Mouse (Mus musculus): ENCODE data around the gene Cdh4. TPM values are rescaled to one million over a fixed set of nuclear protein-coding genes. Genes with fewer than 3 reads are reported as not detected.
A peak's percentile ranks its signal among the peaks of the same experiment; 100 is the strongest.

Cdh4 gene
- total RNA-seq, 2 experiments from 2014 or later: 1.1 TPM

DNA sequence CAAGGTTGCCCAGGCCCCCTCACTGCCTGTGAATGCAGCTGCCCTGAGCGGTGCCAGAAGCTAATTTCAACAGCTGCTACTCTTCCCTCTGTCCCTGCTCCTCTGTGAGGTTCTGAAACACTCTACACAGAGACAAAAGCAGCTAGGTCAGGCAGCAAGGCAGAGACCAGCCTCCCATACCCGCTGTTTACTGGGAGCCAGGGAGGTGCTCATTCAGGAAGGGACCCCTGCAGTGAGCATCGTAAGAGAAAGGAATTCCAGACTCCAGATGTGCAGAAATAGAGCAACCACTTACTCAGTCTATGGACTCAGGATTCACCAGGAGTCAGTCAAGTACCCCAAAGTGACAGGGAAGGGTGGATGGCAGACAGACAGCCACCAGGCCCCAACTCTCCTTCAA, 278.1 kb downstream of the Cdh4 start:
- intact Hi-C loops (cut with DNase I): no loop called here
- DNase-seq: no peak

- intact Hi-C loops (cut with DNase I): no loop called here
- DNase-seq: no peak
These were observed 279.6 kb downstream of the Cdh4 start for GRCm38 (mm10) chr2:179721534-179722516.

DNA sequence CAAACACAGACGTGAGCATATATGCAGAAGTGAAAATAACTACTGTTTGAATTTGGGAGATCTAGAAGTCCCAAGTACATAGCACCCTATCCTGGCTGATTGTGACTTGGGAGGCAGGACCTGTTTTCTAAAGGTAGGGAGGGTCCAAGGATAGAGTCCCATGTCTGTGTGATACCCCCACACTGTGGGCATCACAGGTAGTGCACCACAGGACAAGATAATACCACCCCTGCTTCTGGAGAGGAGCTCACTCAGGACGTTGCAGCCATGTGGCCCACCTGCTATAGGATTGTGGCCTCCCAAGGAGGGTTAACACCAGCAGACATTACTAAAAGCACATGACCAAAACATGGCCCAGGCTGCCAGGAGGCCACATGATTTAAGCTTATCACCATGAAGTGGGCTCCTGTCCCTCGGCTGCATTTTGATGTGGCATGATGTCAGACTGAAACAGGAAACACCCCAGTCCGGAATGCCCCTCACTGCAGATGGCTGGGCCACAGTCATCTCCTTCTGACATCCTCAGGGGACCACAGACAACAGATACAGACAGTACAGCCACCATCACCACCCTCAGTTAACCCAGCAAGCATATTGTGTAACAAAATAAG, 280.6 kb downstream of the Cdh4 start:
- intact Hi-C loops (cut with DNase I): no loop called here
- DNase-seq: no peak

DNA sequence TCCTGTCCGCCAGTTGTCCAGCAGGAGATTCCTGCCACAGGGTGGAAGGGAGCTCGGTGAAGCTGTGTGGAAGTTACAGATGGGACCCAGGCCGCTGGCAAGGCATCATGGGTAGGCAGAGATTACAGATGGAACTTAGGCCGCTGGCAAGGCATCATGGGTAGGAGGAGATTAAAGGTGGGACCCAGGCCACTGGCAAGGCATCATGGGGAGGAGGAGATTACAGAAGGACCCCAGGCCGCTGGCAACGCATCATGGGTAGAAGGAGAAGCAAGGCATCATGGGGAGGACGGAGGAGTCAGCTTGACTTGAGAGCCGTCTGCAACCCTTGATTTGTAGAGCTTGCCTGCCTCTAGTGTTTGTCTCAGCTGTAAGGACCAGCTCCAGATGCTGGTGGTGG, 281.2 kb downstream of the Cdh4 start:
- intact Hi-C loops (cut with DNase I): no loop called here
- no peak for DNase-seq

GRCm38 (mm10) chr2:179729002-179729401, 286.8 kb downstream of the Cdh4 start:
- DNase-seq: peak; percentile 9 to 19
- intact Hi-C loops (cut with DNase I): no loop called here

- intact Hi-C loops (cut with DNase I): loop anchor here (5.0 kb wide), 1 partner anchor 158 kb away; no protein-coding TSS in a partner anchor
- DNase-seq: no peak
These were observed 287.6 kb downstream of the Cdh4 start for GRCm38 (mm10) chr2:179729802-179730201.

GRCm38 (mm10) chr2:179733141-179733831, 291.1 kb downstream of the Cdh4 start:
- intact Hi-C loops (cut with DNase I): loop anchor here (5.0 kb wide), 1 partner anchor 161 kb away; no protein-coding TSS in a partner anchor
- DNase-seq: no peak

DNA sequence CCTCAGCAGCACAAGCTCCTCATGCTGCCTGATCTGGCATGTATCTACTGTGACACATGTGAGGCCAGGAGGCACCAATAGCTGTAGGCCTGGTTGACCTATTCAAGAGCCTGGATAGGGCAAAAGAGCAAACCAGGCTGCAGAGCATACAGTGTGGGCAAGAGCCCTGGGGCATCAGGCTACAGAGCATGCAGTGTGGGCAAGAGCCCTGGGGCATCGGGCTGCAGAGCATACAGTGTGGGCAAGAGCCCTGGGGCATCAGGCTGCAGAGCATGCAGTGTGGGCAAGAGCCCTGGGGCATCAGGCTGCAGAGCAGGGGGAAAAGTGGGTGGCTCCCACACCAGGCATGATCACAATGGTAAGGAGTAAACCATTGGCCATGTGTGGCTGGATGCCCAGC, 300.2 kb downstream of the Cdh4 start:
- intact Hi-C loops (cut with DNase I): no loop called here

GRCm38 (mm10) chr2:179742828-179743227, 300.6 kb downstream of the Cdh4 start:
- no peak for DNase-seq
- intact Hi-C loops (cut with DNase I): no loop called here

More for the DNA sequence above, 300.2 kb downstream of the Cdh4 start:
- DNase-seq: no peak

GRCm38 (mm10) chr2:179746491-179746890, 304.3 kb downstream of the Cdh4 start:
- DNase-seq: no peak
- intact Hi-C loops (cut with DNase I): no loop called here

- intact Hi-C loops (cut with DNase I): no loop called here
- DNase-seq: no peak
These were observed 307.2 kb downstream of the Cdh4 start for GRCm38 (mm10) chr2:179749399-179749798.

GRCm38 (mm10) chr2:179753811-179754210, 311.6 kb downstream of the Cdh4 start:
- intact Hi-C loops (cut with DNase I): no loop called here

GRCm38 (mm10) chr2:179754776-179755175, 312.5 kb downstream of the Cdh4 start:
- intact Hi-C loops (cut with DNase I): no loop called here
- no peak for DNase-seq

More at GRCm38 (mm10) chr2:179753811-179754210, 311.6 kb downstream of the Cdh4 start:
- no peak for DNase-seq

GRCm38 (mm10) chr2:179761718-179762441, 319.6 kb downstream of the Cdh4 start:
- no peak for DNase-seq
- intact Hi-C loops (cut with DNase I): no loop called here

DNA sequence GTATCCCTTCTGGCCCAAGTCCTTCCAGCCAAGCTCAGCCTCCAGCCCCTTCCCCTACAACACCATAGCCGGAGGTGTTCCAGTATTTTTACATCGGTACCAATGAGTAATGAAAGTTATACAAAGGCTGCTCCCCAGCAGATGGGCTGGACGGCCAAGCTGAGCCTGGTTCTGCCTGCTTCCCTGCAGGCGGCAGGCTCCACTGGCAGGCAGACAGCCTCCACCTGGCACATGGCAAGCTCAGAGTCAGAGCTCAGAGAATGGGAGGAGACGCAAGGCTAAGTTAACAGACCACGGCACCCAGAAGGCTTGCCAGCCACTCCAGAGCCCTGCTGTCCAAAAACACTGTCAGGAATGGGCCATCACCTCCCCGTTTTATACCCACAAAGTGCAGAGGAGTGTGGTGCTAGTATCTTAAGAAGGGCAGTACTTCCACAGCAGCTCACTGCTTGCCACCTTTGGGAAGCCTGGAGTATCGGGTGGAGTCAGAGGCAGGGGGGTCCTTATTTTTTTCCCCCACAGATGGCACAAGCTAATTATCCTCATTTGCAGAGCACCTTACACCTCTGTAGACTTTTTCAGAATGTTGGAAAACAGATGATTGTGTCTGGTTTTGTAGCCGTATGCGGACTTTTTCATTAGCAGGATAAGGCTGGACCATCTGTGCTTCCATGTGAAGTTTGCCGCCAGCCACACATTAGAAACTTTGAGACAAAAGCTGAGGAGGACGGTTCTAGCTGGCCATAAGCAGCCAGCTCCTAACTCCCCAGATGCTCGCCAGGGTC, 320.5 kb downstream of the Cdh4 start:
- intact Hi-C loops (cut with DNase I): no loop called here
- DNase-seq: no peak

DNA sequence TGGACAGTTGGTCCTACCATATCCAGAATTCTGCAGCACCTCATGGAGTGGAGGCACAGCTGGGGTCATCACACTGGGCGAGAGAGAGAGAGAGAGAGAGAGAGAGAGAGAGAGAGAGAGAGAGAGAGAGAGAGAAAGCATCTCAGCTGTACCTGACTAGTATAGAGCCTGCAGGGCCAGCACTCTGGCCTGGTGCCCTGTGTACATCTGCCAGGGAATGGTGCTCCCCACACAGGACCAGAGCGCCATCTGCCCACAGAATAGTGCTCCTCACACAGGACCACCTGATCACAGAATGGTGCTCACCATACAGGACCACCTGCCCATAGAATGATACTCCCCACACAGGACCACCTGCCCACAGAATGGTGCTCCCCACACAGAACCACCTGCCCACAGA, 322.2 kb downstream of the Cdh4 start:
- DNase-seq: no peak
- intact Hi-C loops (cut with DNase I): no loop called here

- intact Hi-C loops (cut with DNase I): no loop called here
- DNase-seq: no peak
These were observed 324.7 kb downstream of the Cdh4 start for GRCm38 (mm10) chr2:179766664-179767526.

- intact Hi-C loops (cut with DNase I): no loop called here
- DNase-seq: no peak
These were observed 325.3 kb downstream of the Cdh4 start for GRCm38 (mm10) chr2:179767527-179767849.

DNA sequence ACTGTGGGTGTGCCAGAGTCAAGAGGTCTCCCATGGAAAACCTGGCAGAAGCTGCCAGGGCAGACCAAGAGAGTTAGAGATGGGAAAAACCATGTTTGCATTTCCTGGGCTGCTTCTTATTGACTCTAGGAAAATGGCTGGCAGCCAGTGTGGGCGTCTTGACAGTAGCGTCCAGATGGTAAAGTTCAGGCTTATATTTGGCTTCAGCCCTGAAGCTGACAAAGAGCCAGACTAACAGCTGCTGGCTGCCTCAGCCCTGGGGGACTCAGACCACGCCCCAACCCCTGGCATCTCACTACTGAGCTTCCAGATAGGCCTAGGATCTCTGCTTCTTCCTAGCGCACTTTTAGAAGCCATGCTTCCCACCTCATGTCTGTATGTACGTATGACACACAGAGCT, 326.9 kb downstream of the Cdh4 start:
- DNase-seq: peak; percentile 48 to 69
- intact Hi-C loops (cut with DNase I): no loop called here

All from heart, postnatal 14 days (tissue).